In the genomic region with DNA sequence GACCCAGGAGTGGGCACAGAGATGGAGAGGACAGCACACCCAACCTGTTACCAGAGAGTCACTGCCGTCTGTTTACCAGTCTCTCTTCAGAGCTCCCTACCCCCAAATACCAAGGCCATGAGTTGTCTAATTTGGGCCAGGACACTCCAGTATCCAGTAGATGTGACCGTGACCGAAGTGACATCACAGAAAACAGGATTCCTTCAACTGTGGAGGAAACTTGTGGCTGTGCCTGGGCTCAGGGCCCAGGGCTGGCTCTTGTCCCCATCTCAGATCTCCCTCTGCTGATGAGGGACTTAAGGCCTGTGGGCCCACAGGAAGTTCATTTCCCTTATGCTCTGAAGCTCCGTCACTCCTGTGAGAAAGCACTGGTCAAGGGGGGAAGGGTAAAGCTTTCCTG, we compare ENCODE assay signal across 8 mouse cellular contexts. TPM values are rescaled to one million over a fixed set of nuclear protein-coding genes. Genes with fewer than 3 reads are reported as not detected.
DNase-seq lines count a peak whose midpoint lies in the region; ATAC-seq and TF ChIP-seq lines count a peak whose summit lies in the region.

No protein-coding gene starts in this region.

- H3K27me3 ChIP-seq in heart, embryonic 10.5 days (ENCODE audit: insufficient read depth, poor library complexity, severe bottlenecking) = no peaks in the 10 kb centered on the region
- H3K27me3 ChIP-seq in stomach, postnatal 0 days (ENCODE audit: control insufficient read depth, insufficient read depth, low read length) = no peaks in the 10 kb centered on the region
- H3K27me3 ChIP-seq in cerebellum, adult 2 months (ENCODE audit: control insufficient read depth, insufficient read depth, low read length) = no peaks in the 10 kb centered on the region

- TF ChIP-seq CTCF in stomach, postnatal 0 days (IDR thresholded peaks at IDR 0.05; ENCODE audit: low read depth) = no peak
- TF ChIP-seq CTCF in cerebellum, adult 2 months (IDR thresholded peaks at IDR 0.05; ENCODE audit: borderline replicate concordance, insufficient read depth, low read depth, low read length) = no peak

- no peak for TF ChIP-seq EP300 in stomach, postnatal 0 days (optimal IDR thresholded peaks at IDR 0.05)

- TF ChIP-seq POLR2A in cerebellum, adult 2 months (IDR thresholded peaks at IDR 0.05; ENCODE audit: borderline replicate concordance, insufficient read depth, low read length) = no peak

- 53% methylated on average over 4 of the region's 4 CpGs for WGBS in heart, embryonic 10.5 days
- WGBS in stomach, postnatal 0 days = 50% methylated on average over 4 of the region's 4 CpGs
- 47% methylated on average over 4 of the region's 4 CpGs for WGBS in cerebellum, adult 2 months

- H3K4me1 ChIP-seq in heart, embryonic 10.5 days = peaks cover 50% of the 10 kb centered on the region
- H3K4me1 ChIP-seq in stomach, postnatal 0 days (replicated peaks; ENCODE audit: control insufficient read depth, insufficient read depth) = peaks cover 12% of the 10 kb centered on the region
- no peaks in the 10 kb centered on the region for H3K4me1 ChIP-seq in cerebellum, adult 2 months (ENCODE audit: control insufficient read depth, insufficient read depth, low read length)

- peak; percentile 11; the same call in 1 of the 2 replicates for ATAC-seq in stomach, postnatal 0 days (ENCODE audit: low FRiP score, low TSS enrichment)

- DNase-seq in Muller cell, postnatal 12 days (ENCODE audit: inconsistent ontology term) = peak; percentile 92
- DNase-seq in adrenal gland, postnatal 10 days = peak; percentile 73
- DNase-seq in heart, embryonic 10.5 days (ENCODE audit: low spot score) = no peak
- DNase-seq in kidney, postnatal 36 days = peak; percentile 62 to 68
- no peak for DNase-seq in stomach, postnatal 0 days (ENCODE audit: low spot score)
- no peak for DNase-seq in cerebellum, postnatal 14 days
- no peak for DNase-seq in cerebellum, adult 2 months
- DNase-seq in T-cell, adult 2 months (ENCODE audit: low spot score) = no peak

- no peak overlapping the region for H3K4me3 ChIP-seq in heart, embryonic 10.5 days
- H3K4me3 ChIP-seq in stomach, postnatal 0 days (ENCODE audit: low read depth, low read length) = no peak overlapping the region
- no peak overlapping the region for H3K4me3 ChIP-seq in cerebellum, adult 2 months (replicated peaks; ENCODE audit: insufficient read depth, low read depth, low read length)

- peak overlapping the region; percentile 86 for H3K27ac ChIP-seq in heart, embryonic 10.5 days
- H3K27ac ChIP-seq in stomach, postnatal 0 days (replicated peaks) = peak overlapping the region; percentile 87
- no peak overlapping the region for H3K27ac ChIP-seq in cerebellum, adult 2 months (ENCODE audit: insufficient read depth, low read length)

- peak overlapping the region; percentile 8; the same call in 1 of the 2 replicates for H3K9ac ChIP-seq in stomach, postnatal 0 days (ENCODE audit: low read length)

- no peaks in the 10 kb centered on the region for H3K36me3 ChIP-seq in heart, embryonic 10.5 days
- H3K36me3 ChIP-seq in stomach, postnatal 0 days (ENCODE audit: control insufficient read depth, insufficient read depth, low read length) = no peaks in the 10 kb centered on the region

- H3K9me3 ChIP-seq in heart, embryonic 10.5 days = no peaks in the 10 kb centered on the region
- H3K9me3 ChIP-seq in stomach, postnatal 0 days (ENCODE audit: control insufficient read depth, low read length) = no peaks in the 10 kb centered on the region

- no peak overlapping the region for H3K4me2 ChIP-seq in stomach, postnatal 0 days (replicated peaks; ENCODE audit: low read depth)

RNA-seq across cellular contexts. Expression of gene Ppif, which starts 14.5 kb away (rescaled TPM):
- 10 to 100 TPM; 47.9 to 66.6 TPM for total RNA-seq in adrenal gland, postnatal 10 days (2021)
- polyA plus RNA-seq in heart, embryonic 10.5 days (2016; fragmentation: Nextera tagmentation; extraction: Ambion mirVana) = 65.7 and 104 TPM in 2 replicates
- 66.1 and 74.6 TPM in 2 replicates for polyA plus RNA-seq in stomach, postnatal 0 days (2015; fragmentation: Nextera tagmentation; extraction: Ambion mirVana)
- 62.7 and 63.3 TPM in 2 replicates for polyA plus RNA-seq in cerebellum, adult 2 months (2012; rRNA removed)

Comparison
In these comparisons a context has a peak if more than half of its experiments do, and no peak if none do; other contexts are left out.
1. DNase-seq: peak in Muller cell, postnatal 12 days (single experiment), adrenal gland, postnatal 10 days (single experiment) and kidney, postnatal 36 days (2 of 2); none in heart, embryonic 10.5 days (single experiment), stomach, postnatal 0 days (single experiment), cerebellum, postnatal 14 days (0 of 2), cerebellum, adult 2 months (0 of 2) and T-cell, adult 2 months (single experiment).